Mouse (Mus musculus) forebrain, embryonic 14.5 days (tissue): Measurements from ENCODE around the gene Sebox. TPM values are rescaled to one million over a fixed set of nuclear protein-coding genes. Genes with fewer than 3 reads are reported as not detected.
"Not testable (repeated sequence)": the region's sequence is repeated elsewhere in the genome, so short reads cannot be mapped to it uniquely, and the experiment has no call there.

Source experiments
- ATAC-seq: fragments of 200-750 bp; cut with Nextera tagmentation; 2 replicates; pipeline ENCODE4 v1.8.0; 2017; ENCODE audit warnings: mild to moderate bottlenecking, moderate library complexity
- DNase-seq: peaks from one replicate; pipeline ENCODE4 v3.0.0-alpha.2; 2015; ENCODE audit warnings: low spot score
- H3K27ac ChIP-seq: fragments of 300-500 bp; sonication (generic); 2 replicates; pipeline ENCODE4 v1.5.1; 2014; ENCODE audit warnings: low read depth, mild to moderate bottlenecking, control low read depth, low read length, moderate library complexity
- H3K27me3 ChIP-seq: fragments of 300-500 bp; sonication (generic); replicated peaks from 2 replicates; pipeline ENCODE4 v1.6.1; 2014; ENCODE audit warnings: low read length, control low read depth, mixed read lengths; ENCODE audit not compliant: control insufficient read depth, insufficient read depth
- H3K36me3 ChIP-seq: fragments of 300-500 bp; sonication (generic); 2 replicates; pipeline ENCODE4 v1.6.1; 2014; ENCODE audit warnings: low read length, control low read depth; ENCODE audit not compliant: control insufficient read depth, insufficient read depth
- H3K4me1 ChIP-seq: fragments of 300-500 bp; sonication (generic); 2 replicates; pipeline ENCODE4 v1.6.1; 2014; ENCODE audit warnings: antibody characterized with exemption, low read length, control low read depth; ENCODE audit not compliant: control insufficient read depth, insufficient read depth
- H3K4me2 ChIP-seq: fragments of 300-500 bp; sonication (generic); 2 replicates; pipeline ENCODE4 v1.6.1; 2014; ENCODE audit warnings: mild to moderate bottlenecking, control low read depth, low read length
- H3K4me3 ChIP-seq: fragments of 300-500 bp; sonication (generic); 2 replicates; pipeline ENCODE4 v1.5.1; 2014; ENCODE audit warnings: low read depth, low read length, control low read depth
- H3K9ac ChIP-seq: fragments of 300-500 bp; sonication (generic); 2 replicates; pipeline ENCODE4 v1.6.1; 2014; ENCODE audit warnings: mild to moderate bottlenecking, low read length, control low read depth, moderate library complexity
- H3K9me3 ChIP-seq: fragments of 300-500 bp; sonication (generic); replicated peaks from 2 replicates; pipeline ENCODE4 v1.6.1; 2016; ENCODE audit warnings: low read length, control low read depth, mixed read lengths; ENCODE audit not compliant: control insufficient read depth
- WGBS: fragments of 180-500 bp; shearing (Covaris S2); extraction: QIAGEN DNeasy Blood & Tissue Kit; methylation state at CpG from one replicate; pipeline ENCODE4 v1.1.7; 2014; 5-methylcytosine and 5-hydroxymethylcytosine counted together
- polyA plus RNA-seq: library from polyadenylated mRNA; unstranded; fragments of >200 nt; fragmentation: Nextera tagmentation; extraction: Ambion mirVana; gene quantifications from 2 replicates; pipeline ENCODE4 v1.2.1, GENCODE M21; 2014

The Sebox gene
- polyA plus RNA-seq, 1 experiment from 2014 or later: 0.66 TPM

GRCm38 (mm10) chr11:78523241-78523955 is 20.2 kb downstream of the Sebox start:
- WGBS: 84% methylated on average over 9 of the region's 9 CpGs
- DNase-seq (no peak), ATAC-seq (no peak)
- Histone ChIP-seq H3K9ac (no peak overlapping the region), H3K27me3 (no peaks in the 10 kb centered on the region), H3K4me3 (no peak overlapping the region), H3K4me2 (no peak overlapping the region), H3K27ac (no peak overlapping the region), H3K4me1 (no peaks in the 10 kb centered on the region), H3K9me3 (no peaks in the 10 kb centered on the region), H3K36me3 (peaks cover 99% of the 10 kb centered on the region)

- ATAC-seq (no peak), DNase-seq (peak; percentile 50)
- Histone ChIP-seq H3K4me2 (no peak overlapping the region), H3K27ac (no peak overlapping the region), H3K4me1 (no peaks in the 10 kb centered on the region), H3K9me3 (no peaks in the 10 kb centered on the region), H3K9ac (no peak overlapping the region), H3K36me3 (peaks cover 98% of the 10 kb centered on the region), H3K4me3 (no peak overlapping the region), H3K27me3 (no peaks in the 10 kb centered on the region)
- 58% methylated on average over 2 of the region's 2 CpGs for WGBS
These were observed 21.6 kb downstream of the Sebox start for GRCm38 (mm10) chr11:78524838-78525237.

GRCm38 (mm10) chr11:78528714-78529113 is 25.5 kb downstream of the Sebox start:
- H3K4me1 ChIP-seq: no peaks in the 10 kb centered on the region
- ATAC-seq (no peak), DNase-seq (no peak)
- H3K36me3 ChIP-seq: peaks cover 65% of the 10 kb centered on the region
- no peaks in the 10 kb centered on the region for H3K9me3 ChIP-seq
- no peaks in the 10 kb centered on the region for H3K27me3 ChIP-seq
- no peak overlapping the region for H3K27ac ChIP-seq
- H3K4me3 ChIP-seq: no peak overlapping the region
- H3K4me2 ChIP-seq: no peak overlapping the region
- H3K9ac ChIP-seq: no peak overlapping the region
- WGBS: 83% methylated on average over 9 of the region's 9 CpGs

GRCm38 (mm10) chr11:78530001-78530400 is 26.8 kb downstream of the Sebox start:
- Histone ChIP-seq H3K9me3 (no peaks in the 10 kb centered on the region), H3K4me3 (no peak overlapping the region), H3K27me3 (no peaks in the 10 kb centered on the region), H3K27ac (no peak overlapping the region), H3K36me3 (peaks cover 52% of the 10 kb centered on the region), H3K9ac (no peak overlapping the region), H3K4me2 (no peak overlapping the region), H3K4me1 (peaks cover 4% of the 10 kb centered on the region)
- DNase-seq (no peak), ATAC-seq (no peak)
- 90% methylated on average over 12 of the region's 12 CpGs for WGBS

GRCm38 (mm10) chr11:78531046-78531445 is 27.8 kb downstream of the Sebox start:
- H3K36me3 ChIP-seq: peaks cover 41% of the 10 kb centered on the region
- no peaks in the 10 kb centered on the region for H3K27me3 ChIP-seq
- no peaks in the 10 kb centered on the region for H3K9me3 ChIP-seq
- no peak overlapping the region for H3K4me2 ChIP-seq
- H3K4me3 ChIP-seq: no peak overlapping the region
- H3K9ac ChIP-seq: no peak overlapping the region
- ATAC-seq (no peak), DNase-seq (no peak)
- H3K4me1 ChIP-seq: peaks cover 7% of the 10 kb centered on the region
- H3K27ac ChIP-seq: no peak overlapping the region; the same call in 1 of the 2 replicates
- 84% methylated on average over 6 of the region's 6 CpGs for WGBS

GRCm38 (mm10) chr11:78531515-78531914 is 28.3 kb downstream of the Sebox start:
- H3K4me3 ChIP-seq, H3K4me2 ChIP-seq, H3K27me3 ChIP-seq, H3K27ac ChIP-seq, H3K9ac ChIP-seq, H3K9me3 ChIP-seq, ATAC-seq, DNase-seq, H3K4me1 ChIP-seq: not testable (repeated sequence)
- WGBS: 95% methylated on average over 10 of the region's 10 CpGs
- peaks cover 37% of the 10 kb centered on the region for H3K36me3 ChIP-seq

GRCm38 (mm10) chr11:78534516-78534915 is 31.3 kb downstream of the Sebox start:
- no peak overlapping the region for H3K4me3 ChIP-seq
- H3K9me3 ChIP-seq: no peaks in the 10 kb centered on the region
- no peak overlapping the region for H3K27ac ChIP-seq
- WGBS: 91% methylated on average over 4 of the region's 4 CpGs
- peak overlapping the region; percentile 62 for H3K4me2 ChIP-seq
- no peaks in the 10 kb centered on the region for H3K27me3 ChIP-seq
- H3K36me3 ChIP-seq: peaks cover 18% of the 10 kb centered on the region
- no peak for ATAC-seq
- DNase-seq: no peak
- H3K9ac ChIP-seq: no peak overlapping the region
- peaks cover 12% of the 10 kb centered on the region for H3K4me1 ChIP-seq

- Histone ChIP-seq H3K9me3 (no peaks in the 10 kb centered on the region), H3K27me3 (no peaks in the 10 kb centered on the region), H3K36me3 (peaks cover 22% of the 10 kb centered on the region), H3K9ac (peak overlapping the region; percentile 79), H3K4me2 (peak overlapping the region; percentile 62), H3K27ac (peak overlapping the region; percentile 89), H3K4me3 (peak overlapping the region; percentile 76), H3K4me1 (peaks cover 12% of the 10 kb centered on the region)
- WGBS: under 1% methylated on average over 23 of the region's 23 CpGs
- ATAC-seq: peak; percentile 10
- DNase-seq: peak; percentile 55
These were observed 32.3 kb downstream of the Sebox start for GRCm38 (mm10) chr11:78535376-78536079.
